Mouse (Mus musculus) T-cell, adult 66 days (primary cell): ENCODE data around the gene Fam98c. TPM values are rescaled to one million over a fixed set of nuclear protein-coding genes. Genes with fewer than 3 reads are reported as not detected.

Experiments used
- total RNA-seq, 2 experiments: library from RNA; stranded (reverse); gene quantifications; 3 replicates in 1 of 2; 4 replicates in 1 of 2; pipeline ENCODE4 v1.2.4; 2023

Fam98c gene
- 10 to 100 TPM; 35.8 to 38.2 TPM for total RNA-seq

DNA sequence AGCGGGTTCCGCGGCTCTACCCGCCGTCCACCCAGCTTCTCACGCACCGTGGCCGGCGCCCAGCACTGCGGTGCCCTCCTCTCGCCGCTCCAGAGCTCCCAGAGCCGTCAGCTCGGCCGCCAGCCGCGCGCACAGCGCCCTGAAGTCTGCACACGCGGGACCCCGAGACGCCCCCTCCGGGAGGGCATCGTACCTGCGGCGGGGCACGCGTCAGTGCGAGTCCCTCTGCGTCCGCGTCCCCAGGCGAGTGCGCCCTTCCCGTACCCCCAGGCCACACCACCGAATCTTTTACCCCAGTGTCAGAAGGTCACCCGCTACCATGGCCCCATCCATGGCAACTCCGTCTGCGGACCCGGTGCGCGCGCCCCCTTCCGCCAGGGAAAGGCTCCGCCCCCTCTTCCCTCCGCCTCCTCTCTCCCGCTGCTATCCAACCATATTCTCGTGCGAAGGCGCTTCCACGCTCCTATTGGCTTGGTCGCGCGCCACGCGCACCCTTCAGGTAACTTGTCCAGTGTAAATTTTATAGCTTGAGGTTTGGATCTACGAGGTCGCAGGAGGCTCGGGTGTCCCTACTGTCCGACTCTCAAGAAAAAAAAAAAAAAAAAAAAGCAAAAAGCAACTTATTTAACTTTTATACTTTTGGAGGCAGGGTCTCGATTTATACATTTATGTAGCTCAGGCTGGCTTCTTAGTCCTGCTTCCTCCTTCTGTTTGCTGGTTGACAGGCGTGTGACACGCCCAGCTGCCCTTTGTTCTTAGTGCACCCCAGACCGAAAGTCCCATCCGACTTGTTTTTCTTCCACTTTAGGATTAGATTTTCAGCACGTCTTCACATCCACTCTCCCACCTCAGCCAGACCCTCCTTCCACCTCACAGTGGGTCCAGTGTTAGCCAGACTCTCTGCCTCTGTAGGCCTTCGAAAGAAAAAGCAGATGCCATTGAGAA lies at the start of gene Fam98c:
Gene Fam98c, minus strand, starts transcription at position 397 of the 945 bp plus-strand sequence.

DNA sequence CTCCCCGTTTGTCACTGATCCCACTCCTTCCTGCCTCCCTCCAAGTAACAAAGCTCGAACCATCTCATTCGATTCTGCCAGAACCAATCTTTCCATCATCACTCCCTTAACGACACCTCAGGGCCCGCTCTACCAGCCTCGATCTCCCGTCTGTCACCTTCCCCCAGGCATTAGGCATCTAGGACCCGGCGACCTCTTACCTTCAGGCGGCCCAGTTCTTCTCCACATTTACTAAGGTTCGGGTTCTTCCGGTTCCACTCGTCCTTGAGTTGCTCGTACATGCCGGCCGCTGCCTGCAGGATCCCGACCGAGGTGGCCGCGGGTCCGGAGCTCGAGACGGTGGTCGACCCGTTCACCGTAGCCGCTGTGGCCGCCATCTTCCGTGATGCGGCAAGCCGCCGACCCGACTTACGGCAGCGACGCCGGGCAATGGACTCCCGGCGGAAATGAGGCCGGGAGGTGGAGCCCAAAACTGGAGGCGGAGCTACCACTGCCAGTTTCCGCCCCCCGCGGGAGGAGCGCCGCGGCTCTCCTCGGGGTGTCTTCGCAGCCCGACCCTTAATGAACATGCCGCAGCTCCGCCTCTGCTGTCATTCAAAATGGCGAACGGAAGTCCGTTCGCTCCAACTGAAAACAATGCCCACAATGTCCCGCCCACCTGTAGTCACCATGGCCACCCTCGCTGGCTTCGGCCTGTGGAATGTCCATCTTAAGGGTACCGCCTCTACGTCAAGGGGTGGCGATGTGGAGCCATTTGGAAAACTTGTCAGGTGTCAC lies 24.2 kb upstream of the Fam98c start, which contains the start of gene Psmd8:
Gene Psmd8, minus strand, starts transcription at position 625 of the 777 bp plus-strand sequence.

DNA sequence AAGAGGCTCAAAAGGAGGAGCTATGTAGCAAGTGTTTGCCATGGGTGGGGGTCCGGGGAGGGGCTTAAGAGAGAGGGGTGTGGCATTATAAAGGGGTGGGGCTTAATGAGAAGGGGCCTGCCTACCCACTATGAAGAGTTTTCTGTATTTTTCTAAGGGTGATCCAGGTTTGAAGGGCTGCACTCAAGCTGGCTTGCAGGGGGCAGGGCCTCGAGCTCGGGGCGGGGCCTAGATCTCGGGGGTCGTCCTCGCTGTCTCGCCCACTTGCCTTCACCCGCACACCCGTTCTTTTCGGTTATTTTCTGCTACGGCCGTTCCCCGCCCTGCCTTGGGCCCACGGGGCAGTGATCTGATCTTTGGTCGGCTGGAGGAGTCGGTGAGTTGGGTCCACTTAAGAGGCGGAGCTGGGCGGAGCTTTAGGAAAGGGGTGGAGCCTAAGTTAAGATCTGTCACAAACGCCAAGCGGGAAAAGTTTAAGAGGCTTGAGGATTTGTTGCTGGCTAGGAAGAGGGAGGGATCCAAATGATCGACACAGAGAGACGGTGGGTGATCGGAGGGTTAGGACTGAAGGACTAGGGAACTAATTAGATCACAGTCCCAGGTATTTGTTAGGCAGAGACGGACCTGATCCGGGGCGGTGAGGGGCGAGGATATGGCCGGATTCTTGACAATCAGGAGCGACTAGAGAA lies 14.2 kb upstream of the Fam98c start, which contains the start of the genes Ggn and Spred3:
Gene Ggn, plus strand, starts transcription at position 145 of the 689 bp plus-strand sequence.
Gene Spred3, minus strand, starts transcription at position 346 of the 689 bp plus-strand sequence.

DNA sequence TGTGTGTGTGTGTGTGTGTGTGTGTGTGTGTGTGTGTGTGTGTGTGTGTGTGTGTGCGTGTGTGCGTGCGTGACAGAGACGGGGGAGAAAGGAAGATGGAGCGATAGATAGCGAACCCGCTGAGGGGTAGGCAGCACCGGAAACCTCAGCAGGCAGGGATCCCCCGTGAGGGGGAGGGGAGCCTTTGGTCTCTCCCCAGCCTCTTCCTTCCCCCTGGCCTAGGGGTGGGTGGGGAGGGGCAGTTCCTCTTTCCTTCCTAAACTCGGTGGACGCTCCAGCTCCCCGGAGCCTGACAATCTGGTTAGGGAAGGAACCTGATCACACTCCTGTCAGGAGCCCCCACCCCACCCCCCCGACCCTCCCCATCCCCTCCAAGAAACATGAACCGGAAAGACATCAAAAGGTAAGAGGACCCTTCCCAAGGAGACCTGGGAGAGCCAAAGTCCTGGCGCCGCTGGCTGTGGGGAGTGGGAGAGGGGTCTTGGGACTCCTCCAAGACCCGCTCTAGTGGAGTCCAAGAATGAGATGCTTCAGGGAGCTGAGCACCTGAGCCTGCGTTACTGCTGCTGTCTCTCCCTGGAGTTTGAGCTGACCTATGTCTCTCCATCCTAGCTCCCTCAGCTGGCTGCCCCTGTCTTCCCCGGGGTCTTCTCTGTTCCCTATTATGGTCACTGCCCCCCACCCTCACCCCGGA lies 21.2 kb downstream of the Fam98c start, which contains the start of gene Rasgrp4:
Gene Rasgrp4, plus strand, starts transcription at position 159 of the 694 bp plus-strand sequence.

DNA sequence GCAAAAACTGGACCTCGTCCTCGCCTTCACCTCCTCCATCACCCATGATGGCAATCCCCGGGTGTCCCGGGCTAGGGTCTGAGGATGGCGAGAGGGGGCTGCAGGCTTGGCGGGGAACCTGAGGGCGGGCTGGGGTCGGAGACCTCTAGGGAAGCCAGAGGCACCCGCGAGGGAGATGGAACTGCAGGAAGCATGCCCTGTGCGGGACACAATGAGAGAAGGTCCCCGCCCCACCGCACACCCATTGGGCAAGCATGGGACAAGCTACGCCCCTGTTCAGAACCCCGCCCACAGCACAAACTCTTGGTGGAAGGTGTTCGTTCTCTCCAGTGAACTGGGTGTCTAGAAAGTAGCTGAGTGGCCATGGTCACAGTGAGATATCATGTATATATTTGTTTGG lies 31.1 kb downstream of the Fam98c start, which contains the start of gene Ryr1:
Gene Ryr1, minus strand, starts transcription at position 210 of the 400 bp plus-strand sequence.

Other genes with a start within 250 kb of the Fam98c start
- 100 to 1,000 TPM; 149 to 152 TPM for gene Actn4, start 193.9 kb downstream of the Fam98c start, total RNA-seq
- gene Eif3k, start 174.4 kb downstream of the Fam98c start, total RNA-seq: 100 to 1,000 TPM; 313 to 319 TPM
- gene Map4k1, start 174.2 kb downstream of the Fam98c start, total RNA-seq: 10 to 100 TPM; 95.0 to 97.3 TPM
- gene Ryr1, start 31.1 kb downstream of the Fam98c start, total RNA-seq: under 1 TPM; 0.03 TPM
- gene Rasgrp4, start 21.4 kb downstream of the Fam98c start, total RNA-seq: 1 to 10 TPM; 2.1 to 2.3 TPM
- not detected for gene Ggn, start 14.0 kb upstream of the Fam98c start, total RNA-seq
- 1 to 10 TPM; 1.3 to 4.0 TPM for gene Spred3, start 14.2 kb upstream of the Fam98c start, total RNA-seq
- 100 to 1,000 TPM; 133 to 146 TPM for gene Psmd8, start 24.5 kb upstream of the Fam98c start, total RNA-seq
- gene Catsperg1, start 57.8 kb upstream of the Fam98c start, total RNA-seq: under 1 TPM; 0.67 to 0.89 TPM
- gene Kcnk6, start 76.3 kb upstream of the Fam98c start, total RNA-seq: 1 to 10 TPM in 1 of 2 experiments, under 1 TPM in 1; 0.50 to 1.2 TPM
- 10 to 100 TPM; 23.8 to 24.2 TPM for gene Yif1b, start 82.1 kb upstream of the Fam98c start, total RNA-seq
- 1 to 10 TPM; 3.1 to 5.9 TPM for gene 2200002D01Rik, start 92.2 kb upstream of the Fam98c start, total RNA-seq
- gene Spint2, start 125.7 kb upstream of the Fam98c start, total RNA-seq: 10 to 100 TPM; 72.2 to 76.1 TPM
- not detected for gene Ppp1r14a, start 133.1 kb upstream of the Fam98c start, total RNA-seq
- not detected for gene Dpf1, start 147.7 kb upstream of the Fam98c start, total RNA-seq